Mouse (Mus musculus) neural tube, embryonic 15.5 days (tissue): ENCODE measurements around the gene Gm49358. TPM values are rescaled to one million over a fixed set of nuclear protein-coding genes. Genes with fewer than 3 reads are reported as not detected.

Experiments
- ATAC-seq: fragments of 200-750 bp; cut with Nextera tagmentation; 2 replicates; pipeline ENCODE4 v1.8.0; 2017; ENCODE audit warnings: mild to moderate bottlenecking, moderate TSS enrichment, moderate library complexity; ENCODE audit not compliant: low FRiP score
- H3K27ac ChIP-seq: fragments of 300-500 bp; sonication (generic); replicated peaks from 2 replicates; pipeline ENCODE4 v1.5.1; 2015; ENCODE audit warnings: mild to moderate bottlenecking, inconsistent platforms
- H3K27me3 ChIP-seq: fragments of 300-500 bp; sonication (generic); replicated peaks from 2 replicates; pipeline ENCODE4 v1.6.1; 2015; ENCODE audit warnings: inconsistent platforms
- H3K36me3 ChIP-seq: fragments of 300-500 bp; sonication (generic); 2 replicates; pipeline ENCODE4 v1.6.1; 2015; ENCODE audit warnings: inconsistent platforms
- H3K4me1 ChIP-seq: fragments of 300-500 bp; sonication (generic); 2 replicates; pipeline ENCODE4 v1.6.1; 2015; ENCODE audit warnings: inconsistent platforms
- H3K4me2 ChIP-seq: fragments of 300-500 bp; sonication (generic); 2 replicates; pipeline ENCODE4 v1.6.1; 2015; ENCODE audit warnings: inconsistent platforms, mild to moderate bottlenecking, moderate library complexity
- H3K4me3 ChIP-seq: fragments of 300-500 bp; sonication (generic); replicated peaks from 2 replicates; pipeline ENCODE4 v1.5.1; 2015; ENCODE audit warnings: mild to moderate bottlenecking, inconsistent platforms
- H3K9ac ChIP-seq: fragments of 300-500 bp; sonication (generic); replicated peaks from 2 replicates; pipeline ENCODE4 v1.6.1; 2015; ENCODE audit warnings: mild to moderate bottlenecking, inconsistent platforms
- H3K9me3 ChIP-seq: fragments of 300-500 bp; sonication (generic); replicated peaks from 2 replicates; pipeline ENCODE4 v1.6.1; 2016; ENCODE audit warnings: inconsistent platforms
- WGBS: fragments of 180-500 bp; shearing (Covaris S2); methylation state at CpG from one replicate; pipeline ENCODE4 v1.1.7; 2015; ENCODE audit warnings: mixed read lengths; 5-methylcytosine and 5-hydroxymethylcytosine counted together
- polyA plus RNA-seq: library from polyadenylated mRNA; unstranded; fragments of >200 nt; fragmentation: Nextera tagmentation; extraction: Ambion mirVana; gene quantifications from 2 replicates; pipeline ENCODE4 v1.2.1, GENCODE M21; 2015

The Gm49358 gene
- not detected in 2 replicates for polyA plus RNA-seq

GRCm38 (mm10) chr10:86763672-86764071 lies at the start of gene Gm49358:
Gene Gm49358, plus strand, starts transcription at chr10:86763972.
- H3K4me3 ChIP-seq = no peak within 1 kb of the TSS
- ATAC-seq = no peak
- H3K36me3 ChIP-seq = no peaks in the 10 kb centered on the region
- no peak within 1 kb of the TSS for H3K4me2 ChIP-seq
- H3K9ac ChIP-seq = no peak within 1 kb of the TSS
- 93% methylated on average over 5 of the region's 5 CpGs for WGBS
- H3K27me3 ChIP-seq = no peaks in the 10 kb centered on the region
- no peaks in the 10 kb centered on the region for H3K9me3 ChIP-seq
- peaks cover 12% of the 10 kb centered on the region for H3K4me1 ChIP-seq
- H3K27ac ChIP-seq = no peak within 1 kb of the TSS

GRCm38 (mm10) chr10:86727548-86727980 lies 36.2 kb upstream of the Gm49358 start:
- WGBS = 6% methylated on average over 12 of the region's 12 CpGs
- H3K4me2 ChIP-seq = peak overlapping the region; percentile 58
- ATAC-seq = peak; percentile 81

DNA sequence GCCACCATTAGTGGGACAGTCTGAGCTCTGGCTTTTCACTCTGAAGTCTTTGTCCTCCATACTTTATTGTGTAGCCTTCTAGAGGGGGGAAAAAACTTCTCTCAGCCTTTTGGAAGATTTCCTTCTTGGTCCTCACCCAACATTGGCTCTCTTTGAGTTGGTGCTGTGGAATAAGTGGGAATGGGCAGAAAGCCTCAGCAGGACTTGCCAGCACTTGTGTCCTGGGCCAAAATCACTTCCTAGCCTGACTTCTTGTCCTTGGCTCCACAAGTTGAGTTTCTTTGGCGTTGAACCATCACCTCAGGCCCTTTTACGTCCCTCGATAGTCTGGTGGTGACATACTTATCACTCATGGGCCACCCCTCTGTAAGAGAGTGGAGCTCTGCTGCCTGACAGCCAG lies 35.6 kb upstream of the Gm49358 start:
- Histone ChIP-seq H3K36me3 (no peaks in the 10 kb centered on the region), H3K9me3 (no peaks in the 10 kb centered on the region), H3K9ac (no peak overlapping the region), H3K27ac (peak overlapping the region; percentile 28; the same call in 1 of the 2 replicates), H3K4me2 (peak overlapping the region; percentile 58; the same call in 1 of the 2 replicates), H3K4me3 (no peak overlapping the region; the same call in 1 of the 2 replicates), H3K27me3 (no peaks in the 10 kb centered on the region), H3K4me1 (peaks cover 11% of the 10 kb centered on the region)
- ATAC-seq = no peak
- 98% methylated on average over 3 of the region's 3 CpGs for WGBS

More at GRCm38 (mm10) chr10:86727548-86727980, 36.2 kb upstream of the Gm49358 start:
- Histone ChIP-seq H3K4me3 (peak overlapping the region; percentile 33), H3K36me3 (no peaks in the 10 kb centered on the region), H3K9ac (peak overlapping the region; percentile 34), H3K27ac (peak overlapping the region; percentile 28; the same call in 1 of the 2 replicates), H3K27me3 (no peaks in the 10 kb centered on the region), H3K9me3 (no peaks in the 10 kb centered on the region), H3K4me1 (peaks cover 11% of the 10 kb centered on the region)

GRCm38 (mm10) chr10:86730823-86731499 lies 32.8 kb upstream of the Gm49358 start:
- Histone ChIP-seq H3K4me2 (peak overlapping the region; percentile 79), H3K4me3 (peak overlapping the region; percentile 45), H3K27ac (no peak overlapping the region), H3K27me3 (no peaks in the 10 kb centered on the region), H3K36me3 (no peaks in the 10 kb centered on the region), H3K9me3 (no peaks in the 10 kb centered on the region), H3K9ac (peak overlapping the region; percentile 55), H3K4me1 (peaks cover 11% of the 10 kb centered on the region)
- WGBS = 11% methylated on average over 22 of the region's 22 CpGs
- ATAC-seq = peak; percentile 45; the same call in 1 of the 2 replicates

DNA sequence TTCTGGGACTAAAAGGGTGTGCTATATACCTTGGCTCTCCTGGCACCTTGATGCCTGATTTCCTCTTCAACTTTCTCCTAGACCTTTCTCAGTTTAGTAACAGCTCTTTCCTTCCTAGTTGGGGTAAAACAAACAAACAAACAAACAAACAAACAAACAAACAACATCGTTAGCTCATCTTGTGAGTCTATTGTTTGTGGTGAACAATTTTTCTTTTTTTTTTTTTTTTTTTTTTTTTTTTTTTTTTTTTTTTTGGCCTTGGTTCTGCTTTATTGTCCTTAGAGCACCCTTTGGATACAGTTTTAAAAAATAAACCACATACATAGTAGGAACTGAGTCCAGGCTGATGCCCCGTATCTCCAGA lies 32.3 kb upstream of the Gm49358 start:
- H3K27me3 ChIP-seq = no peaks in the 10 kb centered on the region
- no peak overlapping the region for H3K27ac ChIP-seq
- 66% methylated on average over 2 of the region's 2 CpGs for WGBS
- H3K4me2 ChIP-seq = no peak overlapping the region
- H3K9ac ChIP-seq = no peak overlapping the region
- no peaks in the 10 kb centered on the region for H3K9me3 ChIP-seq
- no peaks in the 10 kb centered on the region for H3K36me3 ChIP-seq
- no peak for ATAC-seq
- H3K4me3 ChIP-seq = no peak overlapping the region
- H3K4me1 ChIP-seq = peaks cover 11% of the 10 kb centered on the region

GRCm38 (mm10) chr10:86735036-86735435 lies 28.7 kb upstream of the Gm49358 start:
- Histone ChIP-seq H3K9me3 (no peaks in the 10 kb centered on the region), H3K9ac (no peak overlapping the region), H3K4me3 (no peak overlapping the region), H3K27ac (no peak overlapping the region), H3K27me3 (no peaks in the 10 kb centered on the region), H3K36me3 (no peaks in the 10 kb centered on the region), H3K4me2 (no peak overlapping the region), H3K4me1 (no peaks in the 10 kb centered on the region)
- ATAC-seq = no peak
- 87% methylated on average over 4 of the region's 4 CpGs for WGBS

- no peak overlapping the region for H3K9ac ChIP-seq
- ATAC-seq = no peak
Measured at GRCm38 (mm10) chr10:86742918-86743317, 20.9 kb upstream of the Gm49358 start.

DNA sequence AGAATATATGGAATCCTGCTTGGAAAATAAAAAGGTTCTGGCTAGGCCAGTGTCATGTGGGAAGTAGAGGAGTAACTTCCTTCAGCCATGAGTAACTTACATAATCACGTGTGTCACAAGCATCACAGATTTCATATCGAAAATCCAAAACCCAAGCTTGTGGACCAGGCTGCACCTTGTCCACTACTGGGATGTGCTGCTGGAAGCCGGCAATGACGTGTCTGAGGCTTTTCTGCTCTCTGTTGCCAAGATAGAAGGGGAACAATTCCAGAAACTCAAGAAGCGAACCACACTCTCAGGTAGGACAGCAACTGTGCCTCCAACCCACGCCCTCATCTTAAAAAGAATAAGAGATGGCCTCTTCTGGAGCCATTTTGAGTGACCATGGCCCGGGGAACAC lies 19.5 kb upstream of the Gm49358 start:
- Histone ChIP-seq H3K9ac (no peak overlapping the region), H3K4me2 (no peak overlapping the region), H3K4me1 (no peaks in the 10 kb centered on the region), H3K27me3 (no peaks in the 10 kb centered on the region), H3K9me3 (no peaks in the 10 kb centered on the region), H3K27ac (no peak overlapping the region), H3K36me3 (no peaks in the 10 kb centered on the region), H3K4me3 (no peak overlapping the region)
- no peak for ATAC-seq
- 91% methylated on average over 7 of the region's 7 CpGs for WGBS

More at GRCm38 (mm10) chr10:86742918-86743317, 20.9 kb upstream of the Gm49358 start:
- Histone ChIP-seq H3K27me3 (no peaks in the 10 kb centered on the region), H3K27ac (no peak overlapping the region), H3K36me3 (no peaks in the 10 kb centered on the region), H3K4me1 (no peaks in the 10 kb centered on the region), H3K4me3 (no peak overlapping the region), H3K4me2 (no peak overlapping the region), H3K9me3 (no peaks in the 10 kb centered on the region)
- 91% methylated on average over 2 of the region's 2 CpGs for WGBS

DNA sequence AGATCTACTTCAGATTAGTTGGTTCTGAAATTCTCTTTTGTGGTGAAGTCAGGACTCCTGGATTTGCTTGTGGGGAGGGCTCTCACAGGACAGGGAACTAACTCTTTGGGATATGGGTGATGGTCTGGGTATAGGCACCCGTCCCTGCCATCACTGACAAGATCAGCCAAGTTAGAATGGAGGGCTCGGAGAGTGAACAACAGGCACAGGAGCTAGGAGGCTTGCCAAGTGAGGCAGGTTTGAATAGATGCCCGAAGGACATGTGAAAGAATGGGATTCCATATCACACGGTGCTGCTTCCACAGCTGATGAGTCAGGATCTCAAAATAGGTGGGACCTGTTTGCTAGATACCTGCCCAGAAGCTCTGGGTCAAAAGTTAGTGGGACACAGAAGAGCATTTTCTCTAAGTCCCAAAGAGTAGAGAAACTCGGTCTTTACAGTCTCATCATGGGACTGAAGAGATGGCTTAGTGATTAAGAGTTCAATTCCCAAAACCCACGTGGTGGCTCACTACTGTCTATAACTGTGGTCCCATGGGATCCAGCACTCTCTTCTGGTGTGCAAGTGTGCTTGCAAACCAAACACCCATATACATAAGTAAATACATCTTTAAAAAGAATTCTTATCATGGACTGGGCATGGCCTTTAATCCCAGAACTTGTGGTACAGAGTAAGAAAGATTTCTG lies 7.8 kb upstream of the Gm49358 start:
- no peak overlapping the region for H3K4me3 ChIP-seq
- 83% methylated on average over 6 of the region's 6 CpGs for WGBS
- H3K27ac ChIP-seq = no peak overlapping the region
- no peaks in the 10 kb centered on the region for H3K27me3 ChIP-seq
- no peaks in the 10 kb centered on the region for H3K36me3 ChIP-seq
- H3K9me3 ChIP-seq = no peaks in the 10 kb centered on the region
- peaks cover under 1% of the 10 kb centered on the region; the same call in 1 of the 2 replicates for H3K4me1 ChIP-seq
- no peak overlapping the region for H3K9ac ChIP-seq
- H3K4me2 ChIP-seq = no peak overlapping the region
- no peak for ATAC-seq

DNA sequence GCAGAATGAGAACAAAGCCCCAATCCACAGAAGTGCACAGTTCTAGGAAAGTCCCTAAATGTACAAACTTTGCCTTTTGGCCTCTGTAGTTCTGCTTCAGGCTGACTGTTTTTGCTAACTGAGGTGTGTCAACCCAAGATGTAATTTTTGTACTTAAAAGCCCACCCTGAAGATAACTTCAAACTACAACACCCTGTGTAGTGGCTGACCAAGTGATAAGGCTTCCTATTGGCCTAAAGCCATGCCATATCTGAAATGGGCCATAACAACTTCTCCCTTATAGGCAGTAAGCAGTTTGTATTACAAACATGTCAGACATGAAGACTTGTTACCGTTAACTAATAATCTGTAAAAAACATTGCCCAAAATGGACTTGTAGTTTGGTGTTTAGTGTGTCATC lies 6.0 kb upstream of the Gm49358 start:
- H3K27ac ChIP-seq = no peak overlapping the region
- no peaks in the 10 kb centered on the region for H3K9me3 ChIP-seq
- 96% methylated on average over 1 of the region's 1 CpGs for WGBS
- peaks cover 12% of the 10 kb centered on the region for H3K4me1 ChIP-seq
- H3K4me3 ChIP-seq = no peak overlapping the region
- no peaks in the 10 kb centered on the region for H3K27me3 ChIP-seq
- no peak overlapping the region for H3K9ac ChIP-seq
- ATAC-seq = no peak
- no peak overlapping the region for H3K4me2 ChIP-seq
- H3K36me3 ChIP-seq = no peaks in the 10 kb centered on the region

- Histone ChIP-seq H3K36me3 (no peaks in the 10 kb centered on the region), H3K27ac (no peak overlapping the region), H3K9ac (no peak overlapping the region), H3K27me3 (no peaks in the 10 kb centered on the region), H3K4me3 (no peak overlapping the region), H3K4me2 (no peak overlapping the region), H3K9me3 (no peaks in the 10 kb centered on the region), H3K4me1 (peaks cover 12% of the 10 kb centered on the region)
- WGBS = 89% methylated on average over 6 of the region's 6 CpGs
- no peak for ATAC-seq
Measured at GRCm38 (mm10) chr10:86758211-86758610, 5.6 kb upstream of the Gm49358 start.

DNA sequence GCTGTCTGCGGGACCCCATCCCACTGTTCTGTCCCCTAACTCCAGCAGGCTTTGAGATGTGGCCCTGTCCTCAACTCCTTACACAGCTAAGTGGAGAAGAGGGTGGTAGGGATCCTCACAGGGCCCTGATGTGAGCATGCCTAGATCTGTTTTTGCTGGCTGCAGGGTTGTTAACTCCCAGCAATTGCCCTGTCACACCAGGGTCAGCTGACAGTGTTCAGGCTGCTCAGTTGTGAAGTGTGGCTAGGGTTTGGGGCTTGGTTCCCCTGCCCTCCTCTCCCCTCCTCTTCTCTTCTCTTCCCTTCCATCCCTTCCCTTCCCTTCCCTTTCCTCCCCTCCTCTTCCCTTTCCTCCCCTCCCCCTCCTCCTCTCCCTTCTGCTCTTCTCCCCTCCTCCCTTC lies 2.5 kb upstream of the Gm49358 start:
- H3K36me3 ChIP-seq = no peaks in the 10 kb centered on the region
- ATAC-seq = peak; percentile 28; the same call in 1 of the 2 replicates
- no peak overlapping the region for H3K27ac ChIP-seq
- H3K9ac ChIP-seq = no peak overlapping the region
- 61% methylated on average over 1 of the region's 1 CpGs for WGBS
- H3K27me3 ChIP-seq = no peaks in the 10 kb centered on the region
- peaks cover 12% of the 10 kb centered on the region for H3K4me1 ChIP-seq
- no peak overlapping the region for H3K4me3 ChIP-seq
- no peak overlapping the region for H3K4me2 ChIP-seq
- H3K9me3 ChIP-seq = no peaks in the 10 kb centered on the region
